In genomic region chr14:117894869-117895538, GRCm38 (mm10) we compare ENCODE assay signal across 10 mouse cellular contexts.
DNase-seq lines count a peak whose midpoint lies in the region; ATAC-seq lines count a peak whose summit lies in the region.
"Had no signal": no experiment of that assay in that cellular context is flagged by ENCODE, and none has a peak within 500 bp of the region (broad histone marks: within the 10 kb centered on the region; RNA-seq: fewer than 3 reads in every experiment).

No protein-coding gene starts in this region.

- peak; percentile 64 for ATAC-seq in midbrain, embryonic 11.5 days (ENCODE audit: low FRiP score)

- H3K36me3 ChIP-seq in midbrain, embryonic 11.5 days (ENCODE audit: control insufficient read depth, insufficient read depth, low read length): no peaks in the 10 kb centered on the region

- peak overlapping the region; percentile 60 for H3K27ac ChIP-seq in midbrain, embryonic 11.5 days (ENCODE audit: low read depth, low read length)

- H3K4me3 ChIP-seq in midbrain, embryonic 11.5 days (ENCODE audit: low read depth, low read length): no peak overlapping the region; the same call in 1 of the 2 replicates
- H3K4me3 ChIP-seq: myocyte had no signal

- no peaks in the 10 kb centered on the region for H3K9me3 ChIP-seq in midbrain, embryonic 11.5 days (ENCODE audit: control insufficient read depth, low read length)

- H3K4me2 ChIP-seq in midbrain, embryonic 11.5 days: peak overlapping the region; percentile 30; the same call in 1 of the 2 replicates

- no peaks in the 10 kb centered on the region for H3K27me3 ChIP-seq in midbrain, embryonic 11.5 days (ENCODE audit: control insufficient read depth, insufficient read depth, low read length)

- 40% methylated on average over 10 of the region's 10 CpGs for WGBS in midbrain, embryonic 11.5 days

- H3K9ac ChIP-seq in midbrain, embryonic 11.5 days (ENCODE audit: low read length): peak overlapping the region; percentile 27; the same call in 1 of the 2 replicates

- H3K4me1 ChIP-seq in midbrain, embryonic 11.5 days (ENCODE audit: control insufficient read depth, insufficient read depth, low read length): peaks cover 21% of the 10 kb centered on the region

- peak; percentile 71 for DNase-seq in heart, adult 11 months
- DNase-seq in heart, postnatal 4 days: no peak
- peak; percentile 23 for DNase-seq in right cerebral cortex, adult 18-20 months
- no peak for DNase-seq in right cerebral cortex, postnatal 25 days
- DNase-seq in midbrain, embryonic 11.5 days (ENCODE audit: low spot score, missing footprints): peak; percentile 90
- peak; percentile 50 for DNase-seq in telencephalon, adult 2 months (ENCODE audit: low read depth, low spot score)
- no peak for DNase-seq in adrenal gland, postnatal 14 days
- no peak for DNase-seq in layer of hippocampus, adult 9-10 months (ENCODE audit: low spot score)
- DNase-seq: adrenal gland, postnatal 36 days had no signal

Comparison
In these comparisons a context has a peak if more than half of its experiments do, and no peak if none do; other contexts are left out.
1. DNase-seq: peak in heart, adult 11 months (single experiment), right cerebral cortex, adult 18-20 months (single experiment), midbrain, embryonic 11.5 days (single experiment) and telencephalon, adult 2 months (single experiment); none in heart, postnatal 4 days (single experiment), right cerebral cortex, postnatal 25 days (single experiment), adrenal gland, postnatal 14 days (single experiment) and layer of hippocampus, adult 9-10 months (single experiment).